8 mouse cellular contexts compared by ENCODE assay signal in the genomic region with DNA sequence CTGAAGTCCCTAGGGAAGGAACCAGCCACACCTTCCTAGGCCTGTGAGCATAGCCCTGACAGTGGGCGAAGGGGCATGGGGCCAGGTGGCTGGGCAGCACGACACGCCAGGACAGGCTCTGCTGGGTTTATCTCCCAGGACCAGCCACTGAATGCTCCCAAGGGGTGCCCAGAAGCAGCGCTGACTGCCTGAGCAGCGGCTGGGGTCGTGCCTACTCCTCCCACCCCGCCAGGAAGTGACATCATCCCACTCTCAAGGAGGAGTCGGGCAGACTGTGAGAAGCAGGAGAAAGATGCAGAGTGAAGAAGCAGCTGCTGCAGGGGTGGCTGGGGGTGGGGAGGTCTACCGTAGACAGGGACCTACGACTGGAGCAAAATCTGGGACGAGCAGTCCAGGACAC. TPM values are rescaled to one million over a fixed set of nuclear protein-coding genes. Genes with fewer than 3 reads are reported as not detected.
DNase-seq lines count a peak whose midpoint lies in the region; ATAC-seq lines count a peak whose summit lies in the region.

No protein-coding gene starts in this region.

- WGBS in liver, embryonic 11.5 days = 23% methylated on average over 11 of the region's 11 CpGs

- H3K27ac ChIP-seq in liver, embryonic 11.5 days (ENCODE audit: low read depth, low read length) = no peak overlapping the region

- DNase-seq in liver, embryonic 11.5 days (ENCODE audit: low spot score) = no peak
- no peak for DNase-seq in liver
- peak; percentile 57 for DNase-seq in embryo, embryonic 10 days (ENCODE audit: low spot score)
- peak; percentile 49 for DNase-seq in heart, adult 8-10 months (ENCODE audit: low spot score)
- peak; percentile 75 to 81 for DNase-seq in left cerebral cortex, postnatal 36 days (ENCODE audit: low spot score in 2 of 2)
- DNase-seq in retina, embryonic 14.5 days (ENCODE audit: low spot score) = peak; percentile 60
- DNase-seq in spleen, postnatal 14 days (ENCODE audit: low spot score in 2 of 2) = no peak
- DNase-seq in cerebellum, adult 9-11 months = no peak

- intact Hi-C loops in left cerebral cortex, postnatal 36 days (cut with DNase I) = loop anchor here (2.0 kb wide), 1 partner anchor 16 kb away; no protein-coding TSS in a partner anchor

- no peak overlapping the region for H3K4me3 ChIP-seq in liver, embryonic 11.5 days (ENCODE audit: low read depth, low read length)

- ATAC-seq in liver, embryonic 11.5 days (replicated peaks; ENCODE audit: low FRiP score) = peak; percentile 21; the same call in 1 of the 2 replicates

- no peak overlapping the region for H3K9ac ChIP-seq in liver, embryonic 11.5 days (ENCODE audit: low read depth, low read length)

- no peaks in the 10 kb centered on the region for H3K36me3 ChIP-seq in liver, embryonic 11.5 days (ENCODE audit: control insufficient read depth, insufficient read depth, low read length)

- no peaks in the 10 kb centered on the region for H3K9me3 ChIP-seq in liver, embryonic 11.5 days (ENCODE audit: control insufficient read depth, low read length)

- H3K4me2 ChIP-seq in liver, embryonic 11.5 days = 0 out of 2 replicates have a peak overlapping the region, but pooled peaks have one; percentile 1

- peaks cover 10% of the 10 kb centered on the region for H3K4me1 ChIP-seq in liver, embryonic 11.5 days (replicated peaks; ENCODE audit: control insufficient read depth, insufficient read depth, low read length)

- H3K27me3 ChIP-seq in liver, embryonic 11.5 days (replicated peaks; ENCODE audit: control insufficient read depth, insufficient read depth, low read length) = no peaks in the 10 kb centered on the region

RNA-seq across cellular contexts. Expression of a gene that starts 31.9 kb away (rescaled TPM):
- 0.77 and 0.82 TPM in 2 replicates for polyA plus RNA-seq in liver, embryonic 11.5 days (2014; fragmentation: Nextera tagmentation; extraction: Ambion mirVana)
- 1 to 10 TPM; 2.8 to 3.7 (median 3.1) TPM for total RNA-seq in heart, adult 8-10 months (2022)
- total RNA-seq in left cerebral cortex, postnatal 36 days (2021) = 10 to 100 TPM; 92.4 to 94.3 TPM

RNA-seq across cellular contexts. Expression of a gene that starts 32.2 kb away (rescaled TPM):
- 23.8 and 24.1 TPM in 2 replicates for polyA plus RNA-seq in liver, embryonic 11.5 days (2014; fragmentation: Nextera tagmentation; extraction: Ambion mirVana)
- 1 to 10 TPM; 4.1 to 8.0 (median 7.2) TPM for total RNA-seq in heart, adult 8-10 months (2022)
- 10 to 100 TPM; 17.1 to 18.9 TPM for total RNA-seq in left cerebral cortex, postnatal 36 days (2021)

Comparison
In these comparisons a context has a peak if more than half of its experiments do, and no peak if none do; other contexts are left out.
1. DNase-seq: peak in embryo, embryonic 10 days (single experiment), heart, adult 8-10 months (single experiment), left cerebral cortex, postnatal 36 days (2 of 2) and retina, embryonic 14.5 days (single experiment); none in liver, embryonic 11.5 days (single experiment), liver (single experiment), spleen, postnatal 14 days (0 of 2) and cerebellum, adult 9-11 months (single experiment).
2. RNA of a gene that starts 31.9 kb away (total RNA-seq): 92.4 to 94.3 TPM in left cerebral cortex, postnatal 36 days; 2.8 to 3.7 TPM in heart, adult 8-10 months; every median in the first group is over 10 times any median in the second.